Mouse (Mus musculus): ENCODE measurements around the gene Olfr1289. TPM values are rescaled to one million over a fixed set of nuclear protein-coding genes. Genes with fewer than 3 reads are reported as not detected.

Gene Olfr1289
- polyA plus RNA-seq (2015; fragmentation: Nextera tagmentation; extraction: Ambion mirVana) = not detected in 2 replicates

- ATAC-seq (replicated peaks; ENCODE audit: low FRiP score) = no peak
- Histone ChIP-seq H3K4me1 (no peaks in the 10 kb centered on the region), H3K27me3 (no peaks in the 10 kb centered on the region), H3K9me3 (replicated peaks) (no peaks in the 10 kb centered on the region), H3K9ac (no peak within 1 kb of the TSS), H3K4me2 (no peak within 1 kb of the TSS), H3K4me3 (replicated peaks) (no peak within 1 kb of the TSS), H3K36me3 (no peaks in the 10 kb centered on the region), H3K27ac (no peak within 1 kb of the TSS)
- 58% methylated on average over 1 of the region's 1 CpGs for WGBS
Measured at GRCm38 (mm10) chr2:111480519-111480918, at the start of gene Olfr1289. Gene Olfr1289 (plus strand): TSS chr2:111480819.

- no peak for ATAC-seq (replicated peaks; ENCODE audit: low FRiP score)
- WGBS = 67% methylated on average over 1 of the region's 1 CpGs
- Histone ChIP-seq H3K9ac (no peak within 1 kb of the TSS), H3K27me3 (no peaks in the 10 kb centered on the region), H3K27ac (no peak within 1 kb of the TSS), H3K4me3 (replicated peaks) (no peak within 1 kb of the TSS), H3K4me2 (no peak within 1 kb of the TSS), H3K9me3 (replicated peaks) (no peaks in the 10 kb centered on the region; the same call in 1 of the 2 replicates), H3K4me1 (no peaks in the 10 kb centered on the region), H3K36me3 (no peaks in the 10 kb centered on the region)
Measured at GRCm38 (mm10) chr2:111448842-111449241, 31.8 kb upstream of the Olfr1289 start, which contains the start of gene Olfr1287. Gene Olfr1287 (plus strand): TSS chr2:111449142.

- no peak for ATAC-seq (replicated peaks; ENCODE audit: low FRiP score)
- Histone ChIP-seq H3K27me3 (no peaks in the 10 kb centered on the region), H3K27ac (no peak within 1 kb of the TSS), H3K4me2 (no peak within 1 kb of the TSS), H3K4me3 (replicated peaks) (no peak within 1 kb of the TSS), H3K36me3 (no peaks in the 10 kb centered on the region), H3K4me1 (no peaks in the 10 kb centered on the region), H3K9ac (no peak within 1 kb of the TSS), H3K9me3 (replicated peaks) (no peaks in the 10 kb centered on the region)
- WGBS = 96% methylated on average over 1 of the region's 1 CpGs
Measured at GRCm38 (mm10) chr2:111473801-111474200, 6.8 kb upstream of the Olfr1289 start, which contains the start of gene Olfr1288. Gene Olfr1288 (plus strand): TSS chr2:111474101.

GRCm38 (mm10) chr2:111493729-111494128, 13.1 kb downstream of the Olfr1289 start, which contains the start of gene Olfr1290:
Gene Olfr1290 (minus strand): TSS chr2:111493829.
- H3K4me1 ChIP-seq = no peaks in the 10 kb centered on the region
- H3K36me3 ChIP-seq = no peaks in the 10 kb centered on the region
- no peak within 1 kb of the TSS for H3K9ac ChIP-seq
- no peak within 1 kb of the TSS for H3K27ac ChIP-seq
- no peak for ATAC-seq (replicated peaks; ENCODE audit: low FRiP score)
- 75% methylated on average over 5 of the region's 5 CpGs for WGBS
- H3K9me3 ChIP-seq (replicated peaks) = no peaks in the 10 kb centered on the region
- no peak within 1 kb of the TSS for H3K4me2 ChIP-seq
- H3K27me3 ChIP-seq = no peaks in the 10 kb centered on the region
- H3K4me3 ChIP-seq (replicated peaks) = no peak within 1 kb of the TSS

- 84% methylated on average over 3 of the region's 3 CpGs for WGBS
- Histone ChIP-seq H3K4me2 (no peak within 1 kb of the TSS), H3K4me1 (no peaks in the 10 kb centered on the region), H3K27me3 (no peaks in the 10 kb centered on the region), H3K9me3 (replicated peaks) (no peaks in the 10 kb centered on the region), H3K4me3 (replicated peaks) (no peak within 1 kb of the TSS), H3K9ac (no peak within 1 kb of the TSS), H3K36me3 (no peaks in the 10 kb centered on the region), H3K27ac (no peak within 1 kb of the TSS)
- ATAC-seq (replicated peaks; ENCODE audit: low FRiP score) = no peak
Measured at GRCm38 (mm10) chr2:111496880-111497279, 16.3 kb downstream of the Olfr1289 start, which contains the start of gene Olfr1291-ps1. Gene Olfr1291-ps1 (plus strand): TSS chr2:111497180.

- no peaks in the 10 kb centered on the region for H3K27me3 ChIP-seq
- H3K27ac ChIP-seq = no peak overlapping the region
- H3K9ac ChIP-seq = no peak overlapping the region
- WGBS = 89% methylated on average over 10 of the region's 10 CpGs
- H3K36me3 ChIP-seq = no peaks in the 10 kb centered on the region
- no peaks in the 10 kb centered on the region for H3K4me1 ChIP-seq
- H3K4me3 ChIP-seq (replicated peaks) = no peak overlapping the region
- H3K4me2 ChIP-seq = no peak overlapping the region
- H3K9me3 ChIP-seq (replicated peaks) = peaks cover 5% of the 10 kb centered on the region
- ATAC-seq (replicated peaks; ENCODE audit: low FRiP score) = no peak
Measured at GRCm38 (mm10) chr2:111517451-111517850, 36.8 kb downstream of the Olfr1289 start.

- Histone ChIP-seq H3K4me3 (replicated peaks) (no peak within 1 kb of the TSS), H3K4me1 (no peaks in the 10 kb centered on the region), H3K27ac (no peak within 1 kb of the TSS), H3K27me3 (no peaks in the 10 kb centered on the region), H3K4me2 (no peak within 1 kb of the TSS), H3K36me3 (no peaks in the 10 kb centered on the region), H3K9me3 (replicated peaks) (no peaks in the 10 kb centered on the region), H3K9ac (no peak within 1 kb of the TSS)
- ATAC-seq (replicated peaks; ENCODE audit: low FRiP score) = no peak
- 86% methylated on average over 1 of the region's 1 CpGs for WGBS
Measured at GRCm38 (mm10) chr2:111524903-111525302, 44.3 kb downstream of the Olfr1289 start, which contains the start of gene Olfr1293-ps. Gene Olfr1293-ps (plus strand): TSS chr2:111525203.

Other genes starting within 250 kb of the Olfr1289 start
- not detected in 2 replicates for gene Olfr1275, start 245.5 kb upstream of the Olfr1289 start, polyA plus RNA-seq (2015; fragmentation: Nextera tagmentation; extraction: Ambion mirVana)
- not detected in 2 replicates for gene Olfr1276, start 226.3 kb upstream of the Olfr1289 start, polyA plus RNA-seq (2015; fragmentation: Nextera tagmentation; extraction: Ambion mirVana)
- not detected in 2 replicates for gene Olfr1277, start 206.7 kb upstream of the Olfr1289 start, polyA plus RNA-seq (2015; fragmentation: Nextera tagmentation; extraction: Ambion mirVana)
- gene Olfr1278, start 190.7 kb upstream of the Olfr1289 start, polyA plus RNA-seq (2015; fragmentation: Nextera tagmentation; extraction: Ambion mirVana) = not detected in 2 replicates
- not detected in 2 replicates for gene Olfr1279, start 180.2 kb upstream of the Olfr1289 start, polyA plus RNA-seq (2015; fragmentation: Nextera tagmentation; extraction: Ambion mirVana)
- gene Olfr1280, start 166.8 kb upstream of the Olfr1289 start, polyA plus RNA-seq (2015; fragmentation: Nextera tagmentation; extraction: Ambion mirVana) = not detected in 2 replicates
- not detected in 2 replicates for gene Olfr1281, start 154.3 kb upstream of the Olfr1289 start, polyA plus RNA-seq (2015; fragmentation: Nextera tagmentation; extraction: Ambion mirVana)
- gene Olfr1282, start 144.7 kb upstream of the Olfr1289 start, polyA plus RNA-seq (2015; fragmentation: Nextera tagmentation; extraction: Ambion mirVana) = not detected in 2 replicates
- not detected in 2 replicates for gene Olfr1283, start 114.0 kb upstream of the Olfr1289 start, polyA plus RNA-seq (2015; fragmentation: Nextera tagmentation; extraction: Ambion mirVana)
- not detected in 2 replicates for gene Olfr1284, start 105.3 kb upstream of the Olfr1289 start, polyA plus RNA-seq (2015; fragmentation: Nextera tagmentation; extraction: Ambion mirVana)
- gene Olfr1286, start 57.7 kb upstream of the Olfr1289 start, polyA plus RNA-seq (2015; fragmentation: Nextera tagmentation; extraction: Ambion mirVana) = not detected in 2 replicates
- not detected in 2 replicates for gene Olfr1287, start 31.7 kb upstream of the Olfr1289 start, polyA plus RNA-seq (2015; fragmentation: Nextera tagmentation; extraction: Ambion mirVana)
- gene Olfr1288, start 6.7 kb upstream of the Olfr1289 start, polyA plus RNA-seq (2015; fragmentation: Nextera tagmentation; extraction: Ambion mirVana) = not detected in 2 replicates
- gene Olfr1290, start 13.0 kb downstream of the Olfr1289 start, polyA plus RNA-seq (2015; fragmentation: Nextera tagmentation; extraction: Ambion mirVana) = not detected in 2 replicates
- not detected in 2 replicates for gene Olfr1291-ps1, start 16.4 kb downstream of the Olfr1289 start, polyA plus RNA-seq (2015; fragmentation: Nextera tagmentation; extraction: Ambion mirVana)
- not detected in 2 replicates for gene Olfr1293-ps, start 44.4 kb downstream of the Olfr1289 start, polyA plus RNA-seq (2015; fragmentation: Nextera tagmentation; extraction: Ambion mirVana)
- gene Olfr1294, start 59.5 kb downstream of the Olfr1289 start, polyA plus RNA-seq (2015; fragmentation: Nextera tagmentation; extraction: Ambion mirVana) = not detected in 2 replicates
- not detected in 2 replicates for gene Olfr1295, start 88.9 kb downstream of the Olfr1289 start, polyA plus RNA-seq (2015; fragmentation: Nextera tagmentation; extraction: Ambion mirVana)
- gene Olfr1297, start 145.7 kb downstream of the Olfr1289 start, polyA plus RNA-seq (2015; fragmentation: Nextera tagmentation; extraction: Ambion mirVana) = not detected in 2 replicates
- gene Olfr1298, start 168.4 kb downstream of the Olfr1289 start, polyA plus RNA-seq (2015; fragmentation: Nextera tagmentation; extraction: Ambion mirVana) = not detected in 2 replicates
- not detected in 2 replicates for gene Olfr1299, start 180.6 kb downstream of the Olfr1289 start, polyA plus RNA-seq (2015; fragmentation: Nextera tagmentation; extraction: Ambion mirVana)

All from kidney, embryonic 15.5 days (tissue).